Mouse (Mus musculus): ENCODE measurements at regions not wholly inside any gene's neighbourhood (a gene's known extent, or its start where the extent isn't known, plus 50 kb on each side); places are given as distances from the start of the nearest gene placed in this dataset.

GRCm38 (mm10) chr6:37643176-37643575 lies 113.2 kb downstream of the Akr1d1 start:
- TF ChIP-seq TAL1 (conservative IDR thresholded peaks at IDR 0.05; ENCODE audit: low read depth, low read length), result no peak
- no peak for TF ChIP-seq CTCF (IDR thresholded peaks at IDR 0.05; ENCODE audit: low read depth, low read length)
- TF ChIP-seq POLR2AphosphoS5 (IDR thresholded peaks at IDR 0.05; ENCODE audit: insufficient replicate concordance, low read depth, low read length), result no peak
- no peak for TF ChIP-seq GATA1 (IDR thresholded peaks at IDR 0.05; ENCODE audit: borderline replicate concordance, low read length)
